Mouse (Mus musculus) kidney, adult 2 months (tissue): ENCODE measurements at regions not wholly inside any gene's neighbourhood (a gene's known extent, or its start where the extent isn't known, plus 50 kb on each side); places are given as distances from the start of the nearest gene placed in this dataset.

Experiments used
- CTCF ChIP-seq: fragments of 200-500 bp; conservative IDR thresholded peaks from 2 replicates; pipeline ENCODE4 v1.5.1; 2011; ENCODE audit warnings: low read depth, mild to moderate bottlenecking, control low read depth, low read length, moderate library complexity, mixed read lengths; ENCODE audit not compliant: insufficient read depth, insufficient read length
- POLR2A ChIP-seq: fragments of 200-500 bp; IDR thresholded peaks from one replicate; pipeline ENCODE4 v1.6.1; 2011; ENCODE audit warnings: low read depth, low read length, control low read depth

DNA sequence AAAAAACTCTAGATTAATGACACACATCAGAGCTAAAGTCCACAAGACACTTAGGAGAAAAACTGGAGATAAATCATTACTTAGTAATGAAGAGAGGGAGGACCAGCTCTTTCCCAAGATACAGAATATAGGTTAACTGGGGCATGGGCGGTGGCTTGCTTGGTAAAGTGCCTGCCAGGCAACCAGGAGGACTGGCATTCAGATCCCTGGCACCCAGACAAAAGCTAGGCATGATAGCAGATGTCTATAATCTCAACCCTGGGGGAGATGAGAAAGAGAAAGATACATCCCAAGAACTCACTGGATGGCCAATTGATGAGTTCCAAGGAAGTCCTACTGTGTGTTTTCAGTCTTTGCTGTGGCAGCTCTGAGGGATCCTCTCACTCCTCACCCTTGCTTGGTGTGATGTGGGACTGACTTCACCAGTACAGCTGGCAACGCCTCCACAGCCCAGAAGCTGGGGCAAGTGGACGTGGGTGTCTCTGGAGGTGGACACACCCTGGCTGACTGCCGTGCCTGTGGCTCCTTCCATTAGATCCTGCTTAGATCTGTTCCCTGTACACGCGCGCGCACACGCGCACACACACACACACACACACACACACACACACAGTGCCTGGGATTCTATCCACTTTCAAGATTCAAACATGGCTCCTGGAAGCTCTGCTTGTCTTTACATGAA is 74.6 kb downstream of the Amer3 start:
- TF ChIP-seq CTCF (no peak), POLR2A (no peak)
